Mouse (Mus musculus) v-Abl transformed pro-B cells (cell line): ENCODE data around the gene Gm20388.

Experiments used
- in situ Hi-C, 2 experiments: fragments of 400-800 bp; cut with MboI; formaldehyde crosslinking; loops; one replicate each; pipeline ENCODE4 v1.15.1; 2025; ENCODE audit not compliant: unreplicated experiment in 2 of 2

Gm20388 gene

GRCm38 (mm10) chr8:121002871-121003539 is 1092.4 kb downstream of the Gm20388 start:
- in situ Hi-C loops, result no loop called here

DNA sequence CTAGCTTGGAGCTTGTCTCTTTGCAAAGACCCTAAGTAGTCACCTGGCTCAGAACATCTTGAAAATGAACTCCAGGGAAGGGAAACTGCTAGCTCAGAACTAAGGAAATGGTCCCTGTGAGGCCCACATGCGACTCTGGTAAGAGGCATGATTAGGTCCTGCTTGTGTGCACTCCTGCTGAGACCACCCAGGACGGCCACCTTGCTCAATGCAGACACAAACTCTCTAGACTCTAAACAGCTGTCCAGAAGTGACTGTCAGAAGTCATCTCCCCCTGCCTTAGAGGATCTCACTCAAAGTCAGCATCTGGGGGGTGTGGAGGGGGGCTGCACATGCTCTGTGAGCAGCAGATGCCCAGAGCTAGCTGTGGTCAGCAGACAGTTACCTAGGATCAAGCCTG is 1093.0 kb downstream of the Gm20388 start:
- in situ Hi-C loops, result no loop called here

DNA sequence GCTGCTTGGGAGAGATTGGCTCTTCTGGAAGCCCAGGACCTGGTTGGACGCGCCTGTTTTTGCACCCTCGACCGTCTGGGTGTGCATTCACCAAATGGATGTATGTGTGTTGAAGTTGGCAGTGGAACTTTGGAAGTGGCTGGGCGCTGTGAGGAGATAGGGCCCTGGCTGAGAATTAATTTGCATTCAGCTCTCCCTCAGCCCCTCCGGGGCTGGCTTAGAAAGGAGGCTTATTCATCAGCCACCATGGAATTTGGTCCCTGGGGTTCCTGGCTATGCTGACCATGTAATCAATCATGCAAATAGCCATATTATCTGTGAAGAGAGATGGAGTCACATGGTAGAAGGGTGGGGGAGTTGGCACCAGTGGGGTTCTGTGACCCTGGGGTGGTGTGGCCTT is 1102.7 kb downstream of the Gm20388 start:
- in situ Hi-C loops, result no loop called here

DNA sequence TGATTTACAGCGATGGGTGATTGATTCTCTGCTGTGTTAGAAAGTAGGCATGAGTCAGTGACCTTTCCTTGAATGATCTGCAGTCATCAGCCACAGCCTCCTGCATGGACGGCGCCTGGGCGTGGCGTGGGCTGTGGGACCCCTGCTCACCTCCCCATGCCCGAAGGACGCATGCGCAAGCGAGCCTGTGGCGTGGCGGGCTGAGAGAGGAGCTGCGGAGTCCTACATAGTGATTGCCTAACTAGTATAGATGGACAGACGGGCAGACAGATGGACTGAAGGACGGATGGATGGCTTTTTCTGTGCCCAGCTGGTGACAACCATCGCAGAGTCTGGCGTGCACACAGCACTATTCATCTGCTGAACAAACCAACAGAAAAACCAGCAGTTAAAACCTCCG is 1106.0 kb downstream of the Gm20388 start:
- in situ Hi-C loops, result no loop called here

DNA sequence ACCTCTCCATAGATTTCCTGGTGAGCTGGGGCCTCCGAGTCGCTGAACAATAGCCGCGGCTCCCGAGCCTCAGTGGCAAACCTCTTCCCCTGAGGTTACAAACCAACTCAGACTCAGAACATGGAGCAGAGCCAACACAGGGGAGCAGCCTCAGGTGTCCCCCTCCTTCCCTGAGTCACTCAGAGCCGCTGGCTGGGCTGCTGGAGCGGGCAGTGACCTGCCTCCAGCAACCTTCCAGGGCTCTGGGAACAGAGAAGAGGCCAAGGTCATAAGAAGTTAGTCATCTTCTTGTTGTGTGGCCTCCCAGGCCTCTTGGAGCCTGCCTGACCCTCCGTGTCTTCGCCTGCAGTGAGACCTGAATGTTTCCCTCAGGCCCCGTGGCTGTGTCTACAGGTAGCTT is 1107.6 kb downstream of the Gm20388 start:
- in situ Hi-C loops, result no loop called here

GRCm38 (mm10) chr8:121021488-121021887 is 1110.8 kb downstream of the Gm20388 start:
- in situ Hi-C loops, result no loop called here

- in situ Hi-C loops, result no loop called here
Measured at GRCm38 (mm10) chr8:121023003-121023402, 1112.4 kb downstream of the Gm20388 start.

DNA sequence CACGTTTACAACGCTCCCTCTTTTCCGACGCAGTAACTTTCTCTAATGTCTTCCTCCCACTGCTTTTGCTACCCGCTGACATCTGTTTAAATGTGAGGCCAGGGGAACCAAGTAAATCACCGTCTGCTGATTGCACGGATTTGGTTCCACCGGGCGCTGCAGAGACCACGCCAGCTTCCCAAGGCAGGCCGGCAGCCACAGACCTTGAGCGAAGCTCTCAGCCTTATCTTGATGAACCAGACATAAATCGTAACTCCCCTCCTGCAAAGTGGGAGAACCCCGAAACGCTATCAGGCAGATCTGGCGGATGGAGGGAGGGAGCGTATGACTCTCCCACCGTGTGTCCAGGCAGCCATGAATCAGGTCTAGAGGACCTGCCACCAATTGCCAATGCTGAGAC is 1113.1 kb downstream of the Gm20388 start:
- in situ Hi-C loops, result no loop called here

- in situ Hi-C loops, result no loop called here
Measured at GRCm38 (mm10) chr8:121025486-121025885, 1114.8 kb downstream of the Gm20388 start.

- in situ Hi-C loops, result no loop called here
Measured at GRCm38 (mm10) chr8:121027787-121028186, 1117.1 kb downstream of the Gm20388 start.

GRCm38 (mm10) chr8:121029076-121029475 is 1118.4 kb downstream of the Gm20388 start:
- in situ Hi-C loops, result no loop called here

- in situ Hi-C loops, result no loop called here
Measured at GRCm38 (mm10) chr8:121030496-121031040, 1119.9 kb downstream of the Gm20388 start.

GRCm38 (mm10) chr8:121033299-121034013 is 1122.8 kb downstream of the Gm20388 start:
- in situ Hi-C loops, result no loop called here

- in situ Hi-C loops, result no loop called here
Measured at GRCm38 (mm10) chr8:121035611-121036010, 1125.0 kb downstream of the Gm20388 start.

DNA sequence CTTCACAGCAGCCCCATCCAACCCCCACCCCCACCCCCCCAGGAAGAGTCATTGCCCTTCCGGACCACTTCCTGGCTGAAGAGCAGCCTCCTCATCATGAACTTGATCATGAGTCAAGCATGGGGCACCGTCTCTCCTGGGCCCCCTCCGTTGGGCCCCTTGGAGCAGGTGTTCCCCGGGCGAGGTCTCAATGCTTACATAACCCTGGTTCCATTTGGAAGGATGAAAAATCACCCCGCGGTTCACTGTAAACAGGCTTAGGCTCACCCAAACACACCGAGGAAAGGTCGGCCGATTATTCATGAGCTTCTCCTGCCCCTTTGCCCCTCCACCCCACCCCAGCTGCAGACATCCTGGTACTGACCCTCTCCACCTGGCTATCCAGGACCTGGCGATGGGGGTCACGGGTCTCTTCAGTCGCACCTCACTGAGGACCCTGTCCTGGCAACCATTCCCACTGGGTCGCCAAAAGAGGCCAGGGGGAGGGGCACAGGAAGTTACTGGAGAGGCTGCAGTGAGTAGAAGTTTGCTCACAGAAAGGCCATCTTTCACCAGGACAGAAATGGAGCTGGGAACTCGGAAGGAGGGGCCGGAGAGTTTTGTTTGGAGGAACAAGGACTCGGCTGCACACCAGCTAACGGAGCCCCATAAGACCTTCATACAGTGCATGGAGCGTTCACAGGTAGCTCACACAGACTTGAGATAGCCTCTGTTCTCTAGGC is 1133.2 kb downstream of the Gm20388 start:
- in situ Hi-C loops, result no loop called here

DNA sequence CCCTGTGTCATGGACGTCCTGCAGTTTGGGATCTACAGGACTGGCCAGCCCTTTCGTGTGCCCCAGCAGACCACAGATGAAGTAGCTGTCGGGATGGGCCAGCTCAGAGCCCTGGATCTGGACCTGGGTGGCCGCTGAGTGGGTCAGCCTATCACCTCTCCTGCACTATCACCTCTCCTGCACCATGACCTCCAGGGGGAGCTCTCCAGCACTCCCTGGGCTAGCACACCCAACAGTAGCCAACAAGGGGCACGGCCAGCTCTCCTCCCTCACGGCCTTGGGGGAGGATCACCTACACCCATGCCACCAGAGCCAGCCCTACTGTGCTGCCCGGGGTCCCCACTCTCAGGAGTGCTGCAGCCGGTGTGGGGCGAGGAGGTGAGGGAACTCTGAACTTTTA is 1136.8 kb downstream of the Gm20388 start:
- in situ Hi-C loops, result no loop called here

DNA sequence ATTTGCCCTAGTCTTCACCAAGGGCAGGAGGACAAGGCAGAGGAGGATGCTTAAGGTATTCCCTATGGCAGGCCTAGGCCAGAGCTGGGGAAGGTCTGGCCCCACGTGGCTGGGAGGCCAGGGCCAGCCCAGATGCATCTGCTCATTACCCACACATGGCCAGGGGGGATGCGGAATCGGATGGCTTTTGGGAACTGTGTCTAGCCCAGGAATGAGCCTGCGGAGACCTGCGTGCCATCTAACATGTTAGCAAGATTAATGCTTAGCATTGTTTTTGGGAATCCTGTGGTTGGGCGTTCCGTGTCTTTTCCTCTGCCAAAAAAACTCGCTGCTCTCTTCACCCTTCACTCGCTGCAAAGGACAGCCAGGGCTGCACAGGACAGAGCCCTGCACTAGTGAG is 1147.4 kb downstream of the Gm20388 start:
- in situ Hi-C loops, result no loop called here

- in situ Hi-C loops, result no loop called here
Measured at GRCm38 (mm10) chr8:121059098-121059497, 1148.5 kb downstream of the Gm20388 start.

GRCm38 (mm10) chr8:121062521-121062920 is 1151.9 kb downstream of the Gm20388 start:
- in situ Hi-C loops, result no loop called here

GRCm38 (mm10) chr8:121063649-121064048 is 1153.0 kb downstream of the Gm20388 start:
- in situ Hi-C loops, result no loop called here

GRCm38 (mm10) chr8:121071454-121071853 is 1160.8 kb downstream of the Gm20388 start:
- in situ Hi-C loops, result no loop called here
